12 mouse cellular contexts compared by ENCODE assay signal in genomic region chr15:81920546-81921217, GRCm38 (mm10). TPM values are rescaled to one million over a fixed set of nuclear protein-coding genes. Genes with fewer than 3 reads are reported as not detected.
DNase-seq lines count a peak whose midpoint lies in the region; ATAC-seq and TF ChIP-seq lines count a peak whose summit lies in the region.
"Had no signal": no experiment of that assay in that cellular context is flagged by ENCODE, and none has a peak within 500 bp of the region (broad histone marks: within the 10 kb centered on the region; RNA-seq: fewer than 3 reads in every experiment).

No protein-coding gene starts in this region.

- no peak for DNase-seq in forebrain, embryonic 11.5 days (ENCODE audit: low spot score)
- no peak for DNase-seq in lung, postnatal 0 days (ENCODE audit: low spot score)
- DNase-seq in lung, postnatal 4 days = no peak
- peak; percentile 83 to 86 for DNase-seq in cerebellum, postnatal 10 days
- no peak for DNase-seq in yolk sac, embryonic 10.5 days (ENCODE audit: low spot score)
- DNase-seq in adrenal gland, postnatal 36 days = no peak
- DNase-seq: adrenal gland, adult 2 months; B cell, adult 2 months; lung, adult 2 months had no signal

- no peak for TF ChIP-seq EP300 in lung, postnatal 0 days (IDR thresholded peaks at IDR 0.05)

- no peak overlapping the region for H3K9ac ChIP-seq in forebrain, embryonic 16.5 days (replicated peaks; ENCODE audit: low read depth, low read length)
- H3K9ac ChIP-seq in forebrain, embryonic 11.5 days (ENCODE audit: low read length) = no peak overlapping the region
- H3K9ac ChIP-seq in lung, postnatal 0 days (replicated peaks; ENCODE audit: low read depth) = no peak overlapping the region; the same call in 1 of the 2 replicates
- H3K9ac ChIP-seq in midbrain, embryonic 16.5 days (ENCODE audit: low read depth, low read length) = no peak overlapping the region

- 73% methylated on average over 10 of the region's 10 CpGs for WGBS in forebrain, embryonic 16.5 days
- WGBS in forebrain, embryonic 11.5 days = 87% methylated on average over 10 of the region's 10 CpGs
- WGBS in lung, postnatal 0 days = 61% methylated on average over 10 of the region's 10 CpGs
- WGBS in midbrain, embryonic 16.5 days = 78% methylated on average over 10 of the region's 10 CpGs

- no peak for ATAC-seq in forebrain, embryonic 16.5 days
- no peak for ATAC-seq in forebrain, embryonic 11.5 days (replicated peaks; ENCODE audit: low FRiP score)
- ATAC-seq in lung, postnatal 0 days = no peak
- ATAC-seq in midbrain, embryonic 16.5 days = 0 out of 2 replicates have a peak, but pooled peaks have one; percentile 14
- ATAC-seq: intestine, postnatal 0 days had no signal

- peaks cover 34% of the 10 kb centered on the region for H3K4me1 ChIP-seq in forebrain, embryonic 16.5 days (replicated peaks; ENCODE audit: control insufficient read depth, insufficient read depth, low read length)
- peaks cover 5% of the 10 kb centered on the region; the same call in 1 of the 2 replicates for H3K4me1 ChIP-seq in forebrain, embryonic 11.5 days (replicated peaks; ENCODE audit: control insufficient read depth, insufficient read depth, low read length)
- H3K4me1 ChIP-seq in lung, postnatal 0 days (ENCODE audit: insufficient read depth, low read depth, low read length) = peaks cover 5% of the 10 kb centered on the region; the same call in 1 of the 2 replicates
- H3K4me1 ChIP-seq in midbrain, embryonic 16.5 days (ENCODE audit: control insufficient read depth, insufficient read depth, low read length) = peaks cover 18% of the 10 kb centered on the region

- peaks cover 6% of the 10 kb centered on the region for H3K36me3 ChIP-seq in forebrain, embryonic 16.5 days (ENCODE audit: control insufficient read depth, insufficient read depth)
- no peaks in the 10 kb centered on the region; the same call in 1 of the 2 replicates for H3K36me3 ChIP-seq in forebrain, embryonic 11.5 days (ENCODE audit: control insufficient read depth, insufficient read depth, low read length)
- no peaks in the 10 kb centered on the region for H3K36me3 ChIP-seq in lung, postnatal 0 days (ENCODE audit: insufficient read depth, low read length)
- peaks cover 12% of the 10 kb centered on the region; the same call in 1 of the 2 replicates for H3K36me3 ChIP-seq in midbrain, embryonic 16.5 days (ENCODE audit: control insufficient read depth, insufficient read depth, low read length)

- H3K4me2 ChIP-seq in forebrain, embryonic 16.5 days (ENCODE audit: low read length) = no peak overlapping the region
- no peak overlapping the region for H3K4me2 ChIP-seq in forebrain, embryonic 11.5 days (ENCODE audit: low read depth, low read length, severe bottlenecking)
- H3K4me2 ChIP-seq in lung, postnatal 0 days (replicated peaks; ENCODE audit: low read depth, low read length) = no peak overlapping the region
- no peak overlapping the region for H3K4me2 ChIP-seq in midbrain, embryonic 16.5 days (ENCODE audit: low read length)

- no peaks in the 10 kb centered on the region for H3K27me3 ChIP-seq in forebrain, embryonic 16.5 days (replicated peaks; ENCODE audit: control insufficient read depth, insufficient read depth, low read length)
- no peaks in the 10 kb centered on the region for H3K27me3 ChIP-seq in forebrain, embryonic 11.5 days (ENCODE audit: control insufficient read depth, insufficient read depth, low read length)
- H3K27me3 ChIP-seq in lung, postnatal 0 days (replicated peaks; ENCODE audit: insufficient read depth, low read length) = no peaks in the 10 kb centered on the region
- H3K27me3 ChIP-seq in midbrain, embryonic 16.5 days (ENCODE audit: control insufficient read depth, insufficient read depth, low read depth, low read length) = no peaks in the 10 kb centered on the region

- no peak for TF ChIP-seq CTCF in lung, postnatal 0 days (IDR thresholded peaks at IDR 0.05)

- H3K4me3 ChIP-seq in forebrain, embryonic 16.5 days (replicated peaks; ENCODE audit: low read length) = no peak overlapping the region
- H3K4me3 ChIP-seq in forebrain, embryonic 11.5 days (ENCODE audit: low read depth, low read length) = no peak overlapping the region
- H3K4me3 ChIP-seq in lung, postnatal 0 days (ENCODE audit: low read depth, low read length) = no peak overlapping the region
- no peak overlapping the region for H3K4me3 ChIP-seq in midbrain, embryonic 16.5 days (ENCODE audit: low read depth, low read length)

- no peaks in the 10 kb centered on the region for H3K9me3 ChIP-seq in forebrain, embryonic 16.5 days (ENCODE audit: control insufficient read depth, low read length)
- no peaks in the 10 kb centered on the region for H3K9me3 ChIP-seq in forebrain, embryonic 11.5 days (ENCODE audit: control insufficient read depth, low read length)
- H3K9me3 ChIP-seq in lung, postnatal 0 days (ENCODE audit: low read length) = no peaks in the 10 kb centered on the region
- H3K9me3 ChIP-seq in midbrain, embryonic 16.5 days (replicated peaks; ENCODE audit: control insufficient read depth, low read length, poor library complexity, severe bottlenecking) = no peaks in the 10 kb centered on the region

- H3K27ac ChIP-seq in forebrain, embryonic 16.5 days (ENCODE audit: low read length) = peak overlapping the region; percentile 43; the same call in 1 of the 2 replicates
- no peak overlapping the region for H3K27ac ChIP-seq in forebrain, embryonic 11.5 days (ENCODE audit: low read depth, low read length)
- H3K27ac ChIP-seq in lung, postnatal 0 days (ENCODE audit: low read length) = peak overlapping the region; percentile 43; the same call in 1 of the 2 replicates
- H3K27ac ChIP-seq in midbrain, embryonic 16.5 days (ENCODE audit: low read length) = peak overlapping the region; percentile 50

RNA-seq across cellular contexts. Expression of gene Polr3h, which starts 5.4 kb away (rescaled TPM):
- 93.8 and 103 TPM in 2 replicates for polyA plus RNA-seq in forebrain, embryonic 16.5 days (2015; fragmentation: Nextera tagmentation; extraction: Ambion mirVana)
- polyA plus RNA-seq in forebrain, embryonic 11.5 days (2014; fragmentation: Nextera tagmentation; extraction: Ambion mirVana) = 65.1 and 80.5 TPM in 2 replicates
- polyA plus RNA-seq in lung, postnatal 0 days (2015; fragmentation: Nextera tagmentation; extraction: Ambion mirVana) = 41.8 and 43.1 TPM in 2 replicates
- 74.3 and 77.2 TPM in 2 replicates for polyA plus RNA-seq in midbrain, embryonic 16.5 days (2015; fragmentation: Nextera tagmentation; extraction: Ambion mirVana)
- total RNA-seq in adrenal gland, postnatal 36 days (2021) = 10 to 100 TPM; 23.5 to 24.9 TPM

RNA-seq across cellular contexts. Expression of gene Csdc2, which starts 15.9 kb away (rescaled TPM):
- polyA plus RNA-seq in forebrain, embryonic 16.5 days (2015; fragmentation: Nextera tagmentation; extraction: Ambion mirVana) = 133 and 182 TPM in 2 replicates
- polyA plus RNA-seq in forebrain, embryonic 11.5 days (2014; fragmentation: Nextera tagmentation; extraction: Ambion mirVana) = 16.6 and 20.1 TPM in 2 replicates
- 3.8 TPM in 2 replicates for polyA plus RNA-seq in lung, postnatal 0 days (2015; fragmentation: Nextera tagmentation; extraction: Ambion mirVana)
- 241 and 293 TPM in 2 replicates for polyA plus RNA-seq in midbrain, embryonic 16.5 days (2015; fragmentation: Nextera tagmentation; extraction: Ambion mirVana)
- total RNA-seq in adrenal gland, postnatal 36 days (2021) = 10 to 100 TPM; 12.4 to 16.0 TPM

RNA-seq across cellular contexts. Expression of gene Pmm1, which starts 40.0 kb away (rescaled TPM):
- 89.9 and 100 TPM in 2 replicates for polyA plus RNA-seq in forebrain, embryonic 16.5 days (2015; fragmentation: Nextera tagmentation; extraction: Ambion mirVana)
- 35.1 and 36.9 TPM in 2 replicates for polyA plus RNA-seq in forebrain, embryonic 11.5 days (2014; fragmentation: Nextera tagmentation; extraction: Ambion mirVana)
- 22.1 and 23.4 TPM in 2 replicates for polyA plus RNA-seq in lung, postnatal 0 days (2015; fragmentation: Nextera tagmentation; extraction: Ambion mirVana)
- polyA plus RNA-seq in midbrain, embryonic 16.5 days (2015; fragmentation: Nextera tagmentation; extraction: Ambion mirVana) = 81.4 and 107 TPM in 2 replicates
- total RNA-seq in adrenal gland, postnatal 36 days (2021) = 10 to 100 TPM; 51.1 to 90.8 TPM

RNA-seq across cellular contexts. Expression of gene Aco2, which starts 48.6 kb away (rescaled TPM):
- polyA plus RNA-seq in forebrain, embryonic 16.5 days (2015; fragmentation: Nextera tagmentation; extraction: Ambion mirVana) = 259 and 260 TPM in 2 replicates
- polyA plus RNA-seq in forebrain, embryonic 11.5 days (2014; fragmentation: Nextera tagmentation; extraction: Ambion mirVana) = 169 and 171 TPM in 2 replicates
- polyA plus RNA-seq in lung, postnatal 0 days (2015; fragmentation: Nextera tagmentation; extraction: Ambion mirVana) = 89.2 and 90.8 TPM in 2 replicates
- polyA plus RNA-seq in midbrain, embryonic 16.5 days (2015; fragmentation: Nextera tagmentation; extraction: Ambion mirVana) = 252 and 272 TPM in 2 replicates
- total RNA-seq in adrenal gland, postnatal 36 days (2021) = 100 to 1,000 TPM; 823 to 866 TPM

RNA-seq across cellular contexts. Expression of gene Phf5a, which starts 49.0 kb away (rescaled TPM):
- 130 and 132 TPM in 2 replicates for polyA plus RNA-seq in forebrain, embryonic 16.5 days (2015; fragmentation: Nextera tagmentation; extraction: Ambion mirVana)
- 186 and 216 TPM in 2 replicates for polyA plus RNA-seq in forebrain, embryonic 11.5 days (2014; fragmentation: Nextera tagmentation; extraction: Ambion mirVana)
- 80.3 and 88.8 TPM in 2 replicates for polyA plus RNA-seq in lung, postnatal 0 days (2015; fragmentation: Nextera tagmentation; extraction: Ambion mirVana)
- 107 and 117 TPM in 2 replicates for polyA plus RNA-seq in midbrain, embryonic 16.5 days (2015; fragmentation: Nextera tagmentation; extraction: Ambion mirVana)
- 10 to 100 TPM; 57.8 to 59.2 TPM for total RNA-seq in adrenal gland, postnatal 36 days (2021)

Comparison
In these comparisons a context has a peak if more than half of its experiments do, and no peak if none do; other contexts are left out.
1. DNase-seq: peak in cerebellum, postnatal 10 days (2 of 2); none in forebrain, embryonic 11.5 days (single experiment), lung, postnatal 0 days (single experiment), lung, postnatal 4 days (0 of 2), yolk sac, embryonic 10.5 days (single experiment) and adrenal gland, postnatal 36 days (0 of 2).